Mouse (Mus musculus) lung, embryonic 14.5 days (tissue): ENCODE data around the gene Mrpl1. TPM values are rescaled to one million over a fixed set of nuclear protein-coding genes. Genes with fewer than 3 reads are reported as not detected.

ENCODE experiments used
- ATAC-seq: fragments of 200-750 bp; cut with Nextera tagmentation; 2 replicates; pipeline ENCODE4 v1.8.0; 2017; ENCODE audit warnings: mild to moderate bottlenecking, moderate TSS enrichment, moderate library complexity; ENCODE audit not compliant: insufficient read depth
- DNase-seq: peaks from one replicate; pipeline ENCODE4 v3.0.0-alpha.2; 2015
- H3K27ac ChIP-seq: fragments of 300-500 bp; sonication (generic); 2 replicates; pipeline ENCODE4 v1.5.1; 2014; ENCODE audit warnings: low read depth, mild to moderate bottlenecking, moderate library complexity
- H3K27me3 ChIP-seq: fragments of 300-500 bp; sonication (generic); 2 replicates; pipeline ENCODE4 v1.6.1; 2014; ENCODE audit warnings: low read length, control low read depth; ENCODE audit not compliant: insufficient read depth
- H3K36me3 ChIP-seq: fragments of 300-500 bp; sonication (generic); 2 replicates; pipeline ENCODE4 v1.6.1; 2014; ENCODE audit warnings: control low read depth; ENCODE audit not compliant: insufficient read depth
- H3K4me1 ChIP-seq: fragments of 300-500 bp; sonication (generic); 2 replicates; pipeline ENCODE4 v1.6.1; 2014; ENCODE audit warnings: antibody characterized with exemption, control low read depth; ENCODE audit not compliant: insufficient read depth
- H3K4me2 ChIP-seq: fragments of 300-500 bp; sonication (generic); 2 replicates; pipeline ENCODE4 v1.6.1; 2014; ENCODE audit warnings: mild to moderate bottlenecking
- H3K4me3 ChIP-seq: fragments of 300-500 bp; sonication (generic); 2 replicates; pipeline ENCODE4 v1.5.1; 2014; ENCODE audit warnings: low read depth, low read length
- H3K9ac ChIP-seq: fragments of 300-500 bp; sonication (generic); 2 replicates; pipeline ENCODE4 v1.6.1; 2014
- H3K9me3 ChIP-seq: fragments of 300-500 bp; sonication (generic); 2 replicates; pipeline ENCODE4 v1.6.1; 2016; ENCODE audit warnings: low read depth, low read length, control low read depth
- CTCF ChIP-seq: IDR thresholded peaks from 2 replicates; pipeline ENCODE4 v1.5.1; 2016; ENCODE audit warnings: antibody characterized with exemption, low read depth
- WGBS: fragments of 180-500 bp; shearing (Covaris S2); extraction: QIAGEN DNeasy Blood & Tissue Kit; methylation state at CpG from one replicate; pipeline ENCODE4 v1.1.7; 2014; 5-methylcytosine and 5-hydroxymethylcytosine counted together
- polyA plus RNA-seq: library from polyadenylated mRNA; unstranded; fragments of >200 nt; fragmentation: Nextera tagmentation; extraction: Ambion mirVana; gene quantifications from 2 replicates; pipeline ENCODE4 v1.2.1, GENCODE M21; 2014

Gene Mrpl1
- polyA plus RNA-seq, 1 experiment from 2014 or later: 19.8 TPM

- H3K9me3 ChIP-seq: no peaks in the 10 kb centered on the region
- H3K9ac ChIP-seq: no peak overlapping the region
- ATAC-seq (no peak), DNase-seq (no peak)
- 87% methylated on average over 5 of the region's 5 CpGs for WGBS
- H3K27ac ChIP-seq: no peak overlapping the region
- no peak overlapping the region for H3K4me3 ChIP-seq
- no peak overlapping the region for H3K4me2 ChIP-seq
- H3K4me1 ChIP-seq: no peaks in the 10 kb centered on the region
- H3K36me3 ChIP-seq: 0 out of 2 replicates have a peak, but pooled peaks cover 8% of the 10 kb centered on the region
- TF ChIP-seq CTCF: no peak
- no peaks in the 10 kb centered on the region for H3K27me3 ChIP-seq
Measured at GRCm38 (mm10) chr5:96258210-96258609, 48.9 kb downstream of the Mrpl1 start.

- no peak overlapping the region for H3K4me3 ChIP-seq
- peak; percentile 89 for DNase-seq
- no peak for ATAC-seq
- peaks cover 17% of the 10 kb centered on the region; the same call in 1 of the 2 replicates for H3K36me3 ChIP-seq
- 58% methylated on average over 3 of the region's 3 CpGs for WGBS
- H3K9me3 ChIP-seq: no peaks in the 10 kb centered on the region
- TF ChIP-seq CTCF: peak; percentile 78
- H3K27ac ChIP-seq: no peak overlapping the region
- H3K9ac ChIP-seq: no peak overlapping the region
- H3K4me1 ChIP-seq: no peaks in the 10 kb centered on the region
- H3K4me2 ChIP-seq: no peak overlapping the region
- H3K27me3 ChIP-seq: no peaks in the 10 kb centered on the region
Measured at GRCm38 (mm10) chr5:96267017-96267702, 57.9 kb downstream of the Mrpl1 start.

- no peak overlapping the region for H3K27ac ChIP-seq
- no peaks in the 10 kb centered on the region for H3K9me3 ChIP-seq
- no peak overlapping the region for H3K4me2 ChIP-seq
- no peaks in the 10 kb centered on the region for H3K36me3 ChIP-seq
- H3K27me3 ChIP-seq: no peaks in the 10 kb centered on the region
- H3K4me3 ChIP-seq: no peak overlapping the region
- DNase-seq (no peak), ATAC-seq (no peak)
- H3K4me1 ChIP-seq: no peaks in the 10 kb centered on the region
- TF ChIP-seq CTCF: no peak
- WGBS: 68% methylated on average over 6 of the region's 6 CpGs
- no peak overlapping the region for H3K9ac ChIP-seq
Measured at GRCm38 (mm10) chr5:96271070-96271469, 61.8 kb downstream of the Mrpl1 start.

- no peaks in the 10 kb centered on the region for H3K36me3 ChIP-seq
- no peak overlapping the region for H3K27ac ChIP-seq
- no peaks in the 10 kb centered on the region for H3K9me3 ChIP-seq
- no peak overlapping the region for H3K4me3 ChIP-seq
- no peak for TF ChIP-seq CTCF
- H3K4me1 ChIP-seq: no peaks in the 10 kb centered on the region
- no peaks in the 10 kb centered on the region for H3K27me3 ChIP-seq
- ATAC-seq (no peak), DNase-seq (no peak)
- 69% methylated on average over 8 of the region's 8 CpGs for WGBS
- H3K9ac ChIP-seq: no peak overlapping the region
- H3K4me2 ChIP-seq: no peak overlapping the region
Measured at GRCm38 (mm10) chr5:96305786-96306185, 96.5 kb downstream of the Mrpl1 start.

- no peaks in the 10 kb centered on the region for H3K4me1 ChIP-seq
- WGBS: 77% methylated on average over 1 of the region's 1 CpGs
- H3K9me3 ChIP-seq: no peaks in the 10 kb centered on the region
- H3K27me3 ChIP-seq: no peaks in the 10 kb centered on the region
- H3K4me2 ChIP-seq: no peak overlapping the region
- TF ChIP-seq CTCF: no peak
- H3K36me3 ChIP-seq: no peaks in the 10 kb centered on the region
- DNase-seq (no peak), ATAC-seq (no peak)
- no peak overlapping the region for H3K27ac ChIP-seq
- no peak overlapping the region for H3K9ac ChIP-seq
- H3K4me3 ChIP-seq: no peak overlapping the region
Measured at GRCm38 (mm10) chr5:96306271-96306670, 97.0 kb downstream of the Mrpl1 start.

- H3K27me3 ChIP-seq: no peaks in the 10 kb centered on the region
- H3K4me2 ChIP-seq: no peak overlapping the region
- no peaks in the 10 kb centered on the region for H3K36me3 ChIP-seq
- H3K27ac ChIP-seq: no peak overlapping the region
- TF ChIP-seq CTCF: peak; percentile 31; the same call in 1 of the 2 replicates
- H3K9ac ChIP-seq: no peak overlapping the region
- no peaks in the 10 kb centered on the region for H3K9me3 ChIP-seq
- DNase-seq (no peak), ATAC-seq (no peak)
- H3K4me3 ChIP-seq: no peak overlapping the region
- 54% methylated on average over 5 of the region's 5 CpGs for WGBS
- no peaks in the 10 kb centered on the region for H3K4me1 ChIP-seq
Measured at GRCm38 (mm10) chr5:96306826-96307225, 97.5 kb downstream of the Mrpl1 start.

- 73% methylated on average over 13 of the region's 13 CpGs for WGBS
- Histone ChIP-seq H3K27me3 (no peaks in the 10 kb centered on the region), H3K4me2 (no peak overlapping the region), H3K9ac (no peak overlapping the region), H3K27ac (no peak overlapping the region), H3K4me1 (no peaks in the 10 kb centered on the region), H3K36me3 (no peaks in the 10 kb centered on the region), H3K4me3 (no peak overlapping the region), H3K9me3 (no peaks in the 10 kb centered on the region)
- TF ChIP-seq CTCF: no peak
- ATAC-seq (no peak), DNase-seq (no peak)
Measured at GRCm38 (mm10) chr5:96308086-96308485, 98.8 kb downstream of the Mrpl1 start.
